Mouse (Mus musculus) ES-Bruce4 (cell line): ENCODE data around the gene Zc3h6. TPM values are rescaled to one million over a fixed set of nuclear protein-coding genes. Genes with fewer than 3 reads are reported as not detected.

ENCODE experiments used
- H3K27ac ChIP-seq: 2 replicates; pipeline ENCODE4 v1.5.1; 2012; ENCODE audit warnings: low read length, inconsistent platforms; ENCODE audit not compliant: insufficient read depth
- H3K27me3 ChIP-seq: 2 replicates; pipeline ENCODE4 v1.6.1; 2012; ENCODE audit warnings: mild to moderate bottlenecking, low read length, inconsistent platforms; ENCODE audit not compliant: control insufficient read depth, poor library complexity, insufficient read depth, severe bottlenecking
- H3K36me3 ChIP-seq: 2 replicates; pipeline ENCODE4 v1.6.1; 2012; ENCODE audit warnings: inconsistent platforms, mild to moderate bottlenecking, low read length, moderate library complexity; ENCODE audit not compliant: control insufficient read depth, poor library complexity, insufficient read depth, severe bottlenecking
- H3K4me1 ChIP-seq: one replicate; pipeline ENCODE4 v1.8.1; 2011; ENCODE audit warnings: low read length; ENCODE audit not compliant: control insufficient read depth, insufficient read depth
- H3K4me3 ChIP-seq: 2 replicates; pipeline ENCODE4 v1.5.1; 2011; ENCODE audit warnings: low read depth, mild to moderate bottlenecking, low read length
- H3K9ac ChIP-seq: 2 replicates; pipeline ENCODE4 v1.6.1; 2012; ENCODE audit warnings: low read depth, mild to moderate bottlenecking, inconsistent platforms; ENCODE audit not compliant: poor library complexity, severe bottlenecking
- H3K9me3 ChIP-seq: replicated peaks from 2 replicates; pipeline ENCODE4 v1.6.1; 2012; ENCODE audit warnings: mild to moderate bottlenecking, low read length, inconsistent platforms; ENCODE audit not compliant: control insufficient read depth, poor library complexity, insufficient read depth, severe bottlenecking
- CTCF ChIP-seq: IDR thresholded peaks from one replicate; pipeline ENCODE4 v1.8.1; 2011; ENCODE audit warnings: low read depth, low read length
- EP300 ChIP-seq: IDR thresholded peaks from 2 replicates; pipeline ENCODE4 v1.6.1; 2011; ENCODE audit warnings: low read depth, low read length; ENCODE audit not compliant: insufficient read depth
- POLR2A ChIP-seq: IDR thresholded peaks from one replicate; pipeline ENCODE4 v1.8.1; 2011; ENCODE audit warnings: low read length; ENCODE audit not compliant: insufficient read depth
- polyA plus RNA-seq: library from polyadenylated mRNA; stranded (reverse); fragments of >200 nt; gene quantifications from 2 replicates; pipeline ENCODE4 v1.2.4, GENCODE M21; 2011; ENCODE audit warnings: low read depth; ENCODE audit not compliant: missing spikeins, insufficient read depth, insufficient read length

Zc3h6 gene
- polyA plus RNA-seq, 1 experiment, result 12.7 TPM

DNA sequence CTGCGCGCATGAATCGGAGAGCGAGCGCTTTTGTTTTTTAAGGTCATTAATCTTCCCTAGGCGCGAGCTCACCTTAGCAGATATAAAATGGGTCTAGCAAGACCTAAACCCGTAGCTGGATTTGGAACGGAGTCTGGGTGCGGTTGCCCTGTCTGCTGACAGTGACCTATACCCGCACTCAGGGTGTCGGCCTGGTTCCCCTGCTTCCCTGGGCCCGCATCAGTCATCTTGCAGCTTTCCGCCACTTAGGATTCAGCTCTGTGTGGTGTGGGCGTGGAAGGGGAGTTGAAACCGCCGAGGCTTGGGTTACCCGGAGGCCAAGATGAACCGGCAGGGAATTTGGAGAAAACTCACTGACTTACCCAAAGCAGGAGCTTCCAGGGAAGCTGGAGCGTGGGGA lies 99.1 kb downstream of the Zc3h6 start:
- Histone ChIP-seq H3K4me3 (peak overlapping the region; percentile 95), H3K9me3 (peaks cover 13% of the 10 kb centered on the region), H3K9ac (peak overlapping the region; percentile 91), H3K27me3 (no peaks in the 10 kb centered on the region), H3K4me1 (no peaks in the 10 kb centered on the region), H3K36me3 (no peaks in the 10 kb centered on the region), H3K27ac (no peak overlapping the region)
- no peak for TF ChIP-seq CTCF
- no peak for TF ChIP-seq POLR2A
- no peak for TF ChIP-seq EP300

Other genes with a start within 250 kb of the Zc3h6 start
- gene Tmem87b, start 149.3 kb upstream of the Zc3h6 start, polyA plus RNA-seq, result 31.7 and 32.3 TPM in 2 replicates
- gene Fbln7, start 104.4 kb upstream of the Zc3h6 start, polyA plus RNA-seq, result 0.38 and 0.75 TPM in 2 replicates
- gene Zc3h8, start 23.3 kb upstream of the Zc3h6 start, polyA plus RNA-seq, result 11.6 and 13.1 TPM in 2 replicates
- 0.72 and 1.8 TPM in 2 replicates for gene Gm10762, start 323 bp downstream of the Zc3h6 start, polyA plus RNA-seq
- 0.15 TPM in 1 of 2 replicates, not detected in the other for gene Vinac1, start 80.8 kb downstream of the Zc3h6 start, polyA plus RNA-seq
- gene Ttl, start 98.5 kb downstream of the Zc3h6 start, polyA plus RNA-seq, result 5.8 and 8.2 TPM in 2 replicates
- gene Polr1b, start 133.6 kb downstream of the Zc3h6 start, polyA plus RNA-seq, result 57.1 and 64.2 TPM in 2 replicates
- 43.8 and 46.5 TPM in 2 replicates for gene Chchd5, start 162.3 kb downstream of the Zc3h6 start, polyA plus RNA-seq
- 224 and 225 TPM in 2 replicates for gene Slc20a1, start 231.4 kb downstream of the Zc3h6 start, polyA plus RNA-seq